Mouse (Mus musculus) adipose tissue, adult 10 weeks (tissue): Measurements from ENCODE around the gene Gm13178. TPM values are rescaled to one million over a fixed set of nuclear protein-coding genes. Genes with fewer than 3 reads are reported as not detected.

Experiments used
- polyA plus RNA-seq: library from polyadenylated mRNA; stranded (reverse); fragments of 350-450 nt; fragmentation: Illumina TruSeq; extraction: RNeasy Lipid Tissue Mini Kit (QIAGEN cat#74804); gene quantifications from one replicate; pipeline ENCODE4 v1.2.3, GENCODE M21; 2014; ENCODE audit warnings: low read depth, low replicate concordance

Gm13178 gene
- not detected for polyA plus RNA-seq

DNA sequence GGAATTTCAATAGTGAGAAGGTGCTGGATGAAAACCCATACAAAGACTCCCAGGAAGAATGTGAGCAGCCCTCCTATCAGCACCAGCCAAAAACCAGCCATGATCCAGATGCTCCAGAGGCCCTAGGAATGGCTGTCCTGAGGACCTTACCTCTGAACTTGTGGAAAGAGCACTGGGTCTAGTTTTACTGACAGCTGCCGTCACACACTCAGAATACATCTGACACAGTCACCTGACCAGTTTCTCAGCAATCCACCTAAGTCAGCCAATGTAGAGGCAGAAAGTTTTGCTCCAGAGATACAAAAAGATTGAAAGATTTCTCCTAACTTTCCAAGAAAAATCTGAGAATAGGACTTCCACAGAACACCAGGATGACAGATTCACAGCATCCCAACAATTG lies at the start of gene Gm13178:
Gm13178 (minus strand) TSS at position 101 of the 400 bp plus-strand sequence.

DNA sequence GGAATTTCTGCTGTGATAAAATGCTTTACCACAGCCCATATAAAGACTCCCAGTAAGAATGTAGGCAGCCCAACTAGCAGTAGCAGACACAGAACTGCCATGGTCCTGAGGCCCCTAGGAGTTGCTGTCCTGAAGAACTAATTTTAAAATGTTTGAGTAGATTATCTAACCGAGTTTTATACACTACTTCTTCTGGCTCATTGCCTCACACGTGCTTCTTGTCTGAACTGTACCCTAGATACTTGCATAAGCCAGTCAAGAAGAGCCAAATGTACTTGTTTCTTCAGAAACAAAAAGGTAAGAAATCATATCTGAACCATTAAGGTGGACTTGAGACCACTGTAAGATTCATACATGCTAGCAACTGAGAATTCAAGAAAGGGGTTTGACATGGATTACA lies 34.9 kb downstream of the Gm13178 start, which contains the start of gene Gm436:
Gm436 (minus strand) TSS at position 101 of the 400 bp plus-strand sequence.

Other genes with a start within 250 kb of the Gm13178 start
- gene 9430007A20Rik, start 201.6 kb downstream of the Gm13178 start, polyA plus RNA-seq = not detected
- gene Gm13124, start 156.3 kb downstream of the Gm13178 start, polyA plus RNA-seq = not detected
- not detected for gene Aadacl4, start 107.7 kb downstream of the Gm13178 start, polyA plus RNA-seq
- not detected for gene Gm436, start 35.0 kb downstream of the Gm13178 start, polyA plus RNA-seq
- gene Gm438, start 65.2 kb upstream of the Gm13178 start, polyA plus RNA-seq = not detected
- gene Dhrs3, start 171.4 kb upstream of the Gm13178 start, polyA plus RNA-seq = 115 TPM